Mouse (Mus musculus) neural tube, embryonic 11.5 days (tissue): ENCODE results near the gene Mpeg1. TPM values are rescaled to one million over a fixed set of nuclear protein-coding genes. Genes with fewer than 3 reads are reported as not detected.

Experiments
- ATAC-seq: fragments of 200-750 bp; cut with Nextera tagmentation; 2 replicates; pipeline ENCODE4 v1.8.0; 2017; ENCODE audit warnings: moderate number of reproducible peaks, mild to moderate bottlenecking, moderate TSS enrichment, moderate library complexity; ENCODE audit not compliant: insufficient read depth, low FRiP score, low TSS enrichment
- DNase-seq: peaks from one replicate; pipeline ENCODE4 v3.0.0-alpha.2; 2015; ENCODE audit warnings: low spot score
- H3K27ac ChIP-seq: fragments of 300-500 bp; sonication (generic); 2 replicates; pipeline ENCODE4 v1.5.1; 2014; ENCODE audit warnings: low read depth, mild to moderate bottlenecking, low read length
- H3K27me3 ChIP-seq: fragments of 300-500 bp; sonication (generic); 2 replicates; pipeline ENCODE4 v1.6.1; 2014; ENCODE audit warnings: mild to moderate bottlenecking, low read length, mixed read lengths; ENCODE audit not compliant: control insufficient read depth, insufficient read depth
- H3K36me3 ChIP-seq: fragments of 300-500 bp; sonication (generic); 2 replicates; pipeline ENCODE4 v1.6.1; 2014; ENCODE audit warnings: mild to moderate bottlenecking, low read length, moderate library complexity, mixed read lengths; ENCODE audit not compliant: control insufficient read depth, insufficient read depth
- H3K4me1 ChIP-seq: fragments of 300-500 bp; sonication (generic); 2 replicates; pipeline ENCODE4 v1.6.1; 2014; ENCODE audit warnings: low read length, mixed read lengths; ENCODE audit not compliant: control insufficient read depth, insufficient read depth
- H3K4me2 ChIP-seq: fragments of 300-500 bp; sonication (generic); 2 replicates; pipeline ENCODE4 v1.6.1; 2014; ENCODE audit warnings: low read depth, mild to moderate bottlenecking, moderate library complexity
- H3K4me3 ChIP-seq: fragments of 300-500 bp; sonication (generic); 2 replicates; pipeline ENCODE4 v1.5.1; 2014; ENCODE audit warnings: low read depth, low read length
- H3K9ac ChIP-seq: fragments of 300-500 bp; sonication (generic); 2 replicates; pipeline ENCODE4 v1.6.1; 2014; ENCODE audit warnings: mild to moderate bottlenecking, low read length
- H3K9me3 ChIP-seq: fragments of 300-500 bp; sonication (generic); 2 replicates; pipeline ENCODE4 v1.6.1; 2016; ENCODE audit warnings: low read length; ENCODE audit not compliant: control insufficient read depth
- WGBS: fragments of 180-500 bp; shearing (Covaris S2); extraction: QIAGEN DNeasy Blood & Tissue Kit; methylation state at CpG from one replicate; pipeline ENCODE4 v1.1.7; 2014; 5-methylcytosine and 5-hydroxymethylcytosine counted together
- polyA plus RNA-seq: library from polyadenylated mRNA; unstranded; fragments of >200 nt; fragmentation: Nextera tagmentation; extraction: Ambion mirVana; gene quantifications from 2 replicates; pipeline ENCODE4 v1.2.1, GENCODE M21; 2014

Mpeg1 gene
- polyA plus RNA-seq, 1 experiment from 2014 or later, result 1.1 TPM

DNA sequence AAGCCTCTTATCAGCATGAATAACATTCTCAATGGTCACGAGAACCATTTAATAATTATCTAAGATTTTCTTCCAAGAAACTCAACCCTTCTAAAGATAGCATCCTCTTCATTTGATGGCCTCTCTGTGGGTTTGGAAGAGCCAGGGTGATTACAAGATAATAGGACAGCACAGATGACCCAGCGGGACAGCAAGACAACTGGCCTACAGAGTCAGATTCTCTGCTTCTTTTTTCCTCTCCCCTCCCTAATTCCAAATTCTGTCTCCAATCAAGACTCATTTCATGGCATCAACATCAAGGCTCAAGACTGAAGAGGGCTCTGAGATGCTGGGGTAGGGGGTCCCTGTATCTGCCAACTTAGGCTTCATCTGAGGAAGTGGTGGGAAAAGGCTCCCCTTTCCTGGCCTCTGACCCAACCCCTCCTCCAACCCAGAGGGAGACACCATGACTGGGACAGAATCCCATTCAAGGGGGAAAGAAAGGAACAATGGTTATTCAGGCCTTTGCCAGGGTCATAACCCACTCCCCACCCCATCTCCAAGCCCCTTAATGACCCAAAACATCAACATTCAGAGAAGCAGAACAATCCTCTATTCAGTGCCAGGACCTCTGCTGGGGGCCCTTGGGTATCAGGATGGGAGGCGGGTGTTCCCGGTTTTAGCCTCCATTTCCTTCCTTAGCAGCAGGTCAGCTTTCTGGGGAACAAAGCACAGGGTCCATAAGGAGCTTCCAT, 33.0 kb downstream of the Mpeg1 start:
- DNase-seq, result peak; percentile 67
- Histone ChIP-seq H3K9ac (no peak overlapping the region), H3K27ac (peak overlapping the region; percentile 78), H3K4me1 (peaks cover 34% of the 10 kb centered on the region), H3K4me3 (no peak overlapping the region), H3K4me2 (peak overlapping the region; percentile 3), H3K27me3 (no peaks in the 10 kb centered on the region), H3K36me3 (peaks cover 4% of the 10 kb centered on the region), H3K9me3 (no peaks in the 10 kb centered on the region)
- 25% methylated on average over 4 of the region's 4 CpGs for WGBS
- peak; percentile 18 for ATAC-seq

DNA sequence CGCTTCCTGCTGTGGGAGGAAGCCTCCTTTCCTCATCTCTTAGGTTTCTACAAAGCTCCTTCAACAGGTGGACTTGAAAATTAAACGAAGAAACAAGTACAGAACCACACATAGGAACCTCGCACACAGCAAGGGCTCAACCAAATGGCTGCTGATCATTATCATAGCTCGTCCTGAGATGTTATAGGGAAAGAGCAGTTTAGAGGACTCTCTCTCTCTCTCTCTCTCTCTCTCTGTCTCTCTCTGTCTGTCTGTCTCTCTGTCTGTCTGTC, 33.5 kb downstream of the Mpeg1 start:
- Histone ChIP-seq H3K4me1 (peaks cover 37% of the 10 kb centered on the region), H3K4me2 (peak overlapping the region; percentile 27; the same call in 1 of the 2 replicates), H3K4me3 (no peak overlapping the region), H3K27ac (peak overlapping the region; percentile 78), H3K9ac (no peak overlapping the region), H3K36me3 (peaks cover 4% of the 10 kb centered on the region), H3K27me3 (no peaks in the 10 kb centered on the region), H3K9me3 (no peaks in the 10 kb centered on the region)
- 30% methylated on average over 4 of the region's 4 CpGs for WGBS
- no peak for DNase-seq
- no peak for ATAC-seq

- H3K4me2 ChIP-seq, result peak overlapping the region; percentile 27
- no peaks in the 10 kb centered on the region for H3K9me3 ChIP-seq
- 33% methylated on average over 3 of the region's 3 CpGs for WGBS
- H3K4me1 ChIP-seq, result peaks cover 37% of the 10 kb centered on the region
- peak overlapping the region; percentile 78 for H3K27ac ChIP-seq
- peaks cover 4% of the 10 kb centered on the region for H3K36me3 ChIP-seq
- H3K4me3 ChIP-seq, result no peak overlapping the region
- H3K27me3 ChIP-seq, result no peaks in the 10 kb centered on the region
- H3K9ac ChIP-seq, result no peak overlapping the region
- ATAC-seq (peak; percentile 22), DNase-seq (no peak)
These were observed 34.5 kb downstream of the Mpeg1 start for GRCm38 (mm10) chr19:12494972-12495535.

GRCm38 (mm10) chr19:12496241-12496640, 35.7 kb downstream of the Mpeg1 start:
- H3K27ac ChIP-seq, result peak overlapping the region; percentile 78
- no peak overlapping the region for H3K4me3 ChIP-seq
- peaks cover 4% of the 10 kb centered on the region for H3K36me3 ChIP-seq

GRCm38 (mm10) chr19:12497909-12498308, 37.3 kb downstream of the Mpeg1 start:
- Histone ChIP-seq H3K36me3 (no peaks in the 10 kb centered on the region), H3K4me3 (peak overlapping the region; percentile 89), H3K9ac (peak overlapping the region; percentile 99), H3K4me1 (peaks cover 23% of the 10 kb centered on the region), H3K4me2 (peak overlapping the region; percentile 52), H3K27me3 (no peaks in the 10 kb centered on the region), H3K9me3 (no peaks in the 10 kb centered on the region), H3K27ac (peak overlapping the region; percentile 62)
- DNase-seq, result peak; percentile 50
- WGBS, result 57% methylated on average over 2 of the region's 2 CpGs
- no peak for ATAC-seq

More at GRCm38 (mm10) chr19:12496241-12496640, 35.7 kb downstream of the Mpeg1 start:
- no peaks in the 10 kb centered on the region for H3K9me3 ChIP-seq
- ATAC-seq, result no peak
- no peak overlapping the region for H3K9ac ChIP-seq
- DNase-seq, result no peak
- peak overlapping the region; percentile 13 for H3K4me2 ChIP-seq
- peaks cover 36% of the 10 kb centered on the region for H3K4me1 ChIP-seq
- H3K27me3 ChIP-seq, result no peaks in the 10 kb centered on the region
- 60% methylated on average over 2 of the region's 2 CpGs for WGBS

DNA sequence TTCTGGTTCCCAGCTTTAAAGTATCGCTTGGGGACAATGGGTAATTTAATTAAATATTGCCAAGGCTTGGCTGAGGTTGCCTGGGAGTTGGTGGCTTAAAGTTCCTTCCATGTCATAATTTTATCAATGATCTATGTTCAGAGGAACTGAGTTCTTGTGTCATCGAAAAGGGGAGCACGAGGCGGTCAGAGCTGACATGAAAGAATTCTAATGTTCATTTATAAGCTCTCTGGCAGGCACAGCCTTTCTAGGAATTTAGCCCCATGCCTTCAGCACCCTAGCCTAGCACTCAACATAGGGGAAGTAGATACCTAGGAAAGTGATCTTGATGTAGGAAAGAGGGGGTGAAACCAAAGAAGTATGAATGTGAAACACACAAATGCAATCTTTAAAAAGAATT, 37.7 kb downstream of the Mpeg1 start:
- Histone ChIP-seq H3K9ac (peak overlapping the region; percentile 99), H3K4me2 (peak overlapping the region; percentile 52), H3K27ac (peak overlapping the region; percentile 62), H3K4me3 (peak overlapping the region; percentile 89), H3K4me1 (peaks cover 22% of the 10 kb centered on the region), H3K36me3 (no peaks in the 10 kb centered on the region), H3K27me3 (no peaks in the 10 kb centered on the region), H3K9me3 (no peaks in the 10 kb centered on the region)
- 67% methylated on average over 4 of the region's 4 CpGs for WGBS
- no peak for ATAC-seq
- DNase-seq, result no peak

- no peak for DNase-seq
These were observed 38.4 kb downstream of the Mpeg1 start for GRCm38 (mm10) chr19:12498941-12499340.

GRCm38 (mm10) chr19:12499485-12499884, 38.9 kb downstream of the Mpeg1 start:
- 6% methylated on average over 2 of the region's 2 CpGs for WGBS
- Histone ChIP-seq H3K4me2 (peak overlapping the region; percentile 52), H3K9me3 (no peaks in the 10 kb centered on the region), H3K9ac (peak overlapping the region; percentile 99), H3K36me3 (no peaks in the 10 kb centered on the region), H3K27me3 (no peaks in the 10 kb centered on the region), H3K27ac (peak overlapping the region; percentile 97), H3K4me1 (peaks cover 21% of the 10 kb centered on the region), H3K4me3 (peak overlapping the region; percentile 89)
- ATAC-seq (peak; percentile 1; the same call in 1 of the 2 replicates), DNase-seq (peak; percentile 30)

More at GRCm38 (mm10) chr19:12498941-12499340, 38.4 kb downstream of the Mpeg1 start:
- Histone ChIP-seq H3K4me1 (peaks cover 21% of the 10 kb centered on the region), H3K27me3 (no peaks in the 10 kb centered on the region), H3K9me3 (no peaks in the 10 kb centered on the region), H3K9ac (peak overlapping the region; percentile 99), H3K36me3 (no peaks in the 10 kb centered on the region), H3K4me2 (peak overlapping the region; percentile 52), H3K4me3 (peak overlapping the region; percentile 89), H3K27ac (peak overlapping the region; percentile 62; the same call in 1 of the 2 replicates)
- 71% methylated on average over 1 of the region's 1 CpGs for WGBS
- ATAC-seq, result no peak

DNA sequence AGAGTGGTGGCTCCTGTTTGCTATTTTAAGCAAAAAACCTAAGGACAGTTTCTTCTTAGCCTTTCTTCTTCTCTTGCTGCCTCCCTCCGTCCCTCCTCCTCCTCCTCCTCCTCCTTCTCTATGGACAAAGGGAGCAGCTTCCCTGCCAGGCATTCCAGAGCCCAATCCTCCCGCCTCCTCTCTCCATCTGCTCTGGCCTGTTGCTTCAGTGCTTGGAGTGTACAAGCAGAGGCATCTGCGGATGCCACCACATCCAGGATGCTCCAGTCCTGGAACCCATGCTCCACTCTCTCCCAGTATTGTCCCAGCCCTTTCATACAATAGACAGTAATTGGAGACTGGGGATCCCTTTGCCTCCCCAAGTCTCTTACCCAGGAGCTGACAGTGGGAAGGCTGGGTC, 39.5 kb downstream of the Mpeg1 start:
- 2% methylated on average over 3 of the region's 3 CpGs for WGBS

More for the DNA sequence above, 39.5 kb downstream of the Mpeg1 start:
- Histone ChIP-seq H3K27ac (peak overlapping the region; percentile 97), H3K4me1 (peaks cover 19% of the 10 kb centered on the region), H3K9me3 (no peaks in the 10 kb centered on the region), H3K27me3 (no peaks in the 10 kb centered on the region), H3K9ac (peak overlapping the region; percentile 99), H3K4me2 (peak overlapping the region; percentile 52), H3K4me3 (peak overlapping the region; percentile 89), H3K36me3 (no peaks in the 10 kb centered on the region)
- DNase-seq (peak; percentile 61), ATAC-seq (peak; percentile 31; the same call in 1 of the 2 replicates)
